Mouse (Mus musculus) heart, postnatal 0 days (tissue): ENCODE data around the gene Fam227a. TPM values are rescaled to one million over a fixed set of nuclear protein-coding genes. Genes with fewer than 3 reads are reported as not detected.
A peak's percentile ranks its signal among the peaks of the same experiment; 100 is the strongest.

Experiments used
- ATAC-seq: fragments of 200-750 bp; cut with Nextera tagmentation; 2 replicates; pipeline ENCODE4 v1.8.0; 2017; ENCODE audit warnings: low read depth, moderate number of reproducible peaks, moderate library complexity; ENCODE audit not compliant: insufficient read depth
- DNase-seq: peaks from one replicate; pipeline ENCODE4 v3.0.0-alpha.2; 2016; ENCODE audit warnings: low spot score
- H3K27ac ChIP-seq: fragments of 300-500 bp; sonication (generic); 2 replicates; pipeline ENCODE4 v1.5.1; 2014; ENCODE audit warnings: low read depth, mild to moderate bottlenecking
- H3K27me3 ChIP-seq: fragments of 300-500 bp; sonication (generic); 2 replicates; pipeline ENCODE4 v1.6.1; 2014; ENCODE audit warnings: low read length, mixed read lengths; ENCODE audit not compliant: control insufficient read depth, insufficient read depth
- H3K36me3 ChIP-seq: fragments of 300-500 bp; sonication (generic); replicated peaks from 2 replicates; pipeline ENCODE4 v1.6.1; 2014; ENCODE audit warnings: low read length, mixed read lengths; ENCODE audit not compliant: control insufficient read depth, insufficient read depth
- H3K4me1 ChIP-seq: fragments of 300-500 bp; sonication (generic); 2 replicates; pipeline ENCODE4 v1.6.1; 2014; ENCODE audit warnings: antibody characterized with exemption; ENCODE audit not compliant: control insufficient read depth, insufficient read depth
- H3K4me2 ChIP-seq: fragments of 300-500 bp; sonication (generic); 2 replicates; pipeline ENCODE4 v1.6.1; 2014; ENCODE audit warnings: low read depth, mild to moderate bottlenecking, low read length, moderate library complexity
- H3K4me3 ChIP-seq: fragments of 300-500 bp; sonication (generic); 2 replicates; pipeline ENCODE4 v1.5.1; 2014; ENCODE audit warnings: low read depth, low read length
- H3K9ac ChIP-seq: fragments of 300-500 bp; sonication (generic); replicated peaks from 2 replicates; pipeline ENCODE4 v1.6.1; 2014; ENCODE audit warnings: low read depth, low read length, mixed read lengths
- H3K9me3 ChIP-seq: fragments of 300-500 bp; sonication (generic); replicated peaks from 2 replicates; pipeline ENCODE4 v1.6.1; 2016; ENCODE audit warnings: low read length; ENCODE audit not compliant: control insufficient read depth
- CTCF ChIP-seq: IDR thresholded peaks from 2 replicates; pipeline ENCODE4 v1.5.1; 2016; ENCODE audit warnings: antibody characterized with exemption, control low read depth, low read depth
- EP300 ChIP-seq: IDR thresholded peaks from 2 replicates; pipeline ENCODE4 v1.6.1; 2016; ENCODE audit warnings: antibody characterized with exemption, low read depth
- WGBS: fragments of 180-500 bp; shearing (Covaris S2); extraction: QIAGEN DNeasy Blood & Tissue Kit; methylation state at CpG from one replicate; pipeline ENCODE4 v1.1.7; 2014; 5-methylcytosine and 5-hydroxymethylcytosine counted together
- polyA plus RNA-seq: library from polyadenylated mRNA; unstranded; fragments of >200 nt; fragmentation: Nextera tagmentation; extraction: Ambion mirVana; gene quantifications from 2 replicates; pipeline ENCODE4 v1.2.1, GENCODE M21; 2015
- total RNA-seq: library from RNA; depleted of rRNA; stranded (reverse); fragments of >200 nt; gene quantifications from 2 replicates; pipeline ENCODE4 v1.2.3, GENCODE M21; 2014; ENCODE audit warnings: low replicate concordance

Fam227a gene
- total and polyA plus RNA-seq, 2 experiments from 2014 or later = 0.31 to 1.7 TPM

- TF ChIP-seq EP300 = no peak; the same call in 1 of the 2 replicates
- TF ChIP-seq CTCF = no peak
- Histone ChIP-seq H3K4me1 (peaks cover 32% of the 10 kb centered on the region), H3K9me3 (no peaks in the 10 kb centered on the region), H3K9ac (peak within 1 kb of the TSS; percentile 89), H3K36me3 (peaks cover 11% of the 10 kb centered on the region), H3K27ac (peak within 1 kb of the TSS; percentile 89), H3K4me3 (peak within 1 kb of the TSS; percentile 85), H3K27me3 (no peaks in the 10 kb centered on the region), H3K4me2 (peak within 1 kb of the TSS; percentile 99)
- ATAC-seq = peak; percentile 90
- DNase-seq = peak; percentile 100
- WGBS = under 1% methylated on average over 43 of the region's 45 CpGs
Measured at GRCm38 (mm10) chr15:79690426-79691022, 31.8 kb upstream of the Fam227a start, which contains the start of gene Gtpbp1. Gtpbp1 (plus strand) TSS chr15:79690845.

- no peaks in the 10 kb centered on the region for H3K9me3 ChIP-seq
- no peak overlapping the region for H3K9ac ChIP-seq
- H3K4me3 ChIP-seq = peak overlapping the region; percentile 85
- no peaks in the 10 kb centered on the region for H3K27me3 ChIP-seq
- 13% methylated on average over 24 of the region's 24 CpGs for WGBS
- H3K4me2 ChIP-seq = peak overlapping the region; percentile 64
- no peak for ATAC-seq
- H3K4me1 ChIP-seq = peaks cover 38% of the 10 kb centered on the region
- TF ChIP-seq EP300 = no peak; the same call in 1 of the 2 replicates
- no peak for TF ChIP-seq CTCF
- H3K27ac ChIP-seq = peak overlapping the region; percentile 80
- no peak for DNase-seq
- H3K36me3 ChIP-seq = peaks cover 4% of the 10 kb centered on the region
Measured at GRCm38 (mm10) chr15:79689662-79690425, 31.1 kb upstream of the Fam227a start.

- Histone ChIP-seq H3K9ac (peak overlapping the region; percentile 94), H3K4me3 (peak overlapping the region; percentile 88), H3K4me1 (peaks cover 53% of the 10 kb centered on the region), H3K27ac (peak overlapping the region; percentile 98), H3K36me3 (no peaks in the 10 kb centered on the region), H3K9me3 (no peaks in the 10 kb centered on the region), H3K4me2 (peak overlapping the region; percentile 84), H3K27me3 (no peaks in the 10 kb centered on the region)
- ATAC-seq = no peak
- TF ChIP-seq CTCF (no peak), EP300 (0 out of 2 replicates have a peak, but pooled peaks have one; percentile 31)
- 5% methylated on average over 8 of the region's 8 CpGs for WGBS
- DNase-seq = no peak
Measured at GRCm38 (mm10) chr15:79688268-79688956, 29.7 kb upstream of the Fam227a start.

GRCm38 (mm10) chr15:79687646-79688267 lies 29.0 kb upstream of the Fam227a start, which contains the start of gene Josd1:
Josd1 (minus strand) TSS chr15:79687919.
- Histone ChIP-seq H3K4me3 (peak within 1 kb of the TSS; percentile 88), H3K9ac (peak within 1 kb of the TSS; percentile 94), H3K4me2 (peak within 1 kb of the TSS; percentile 84), H3K9me3 (no peaks in the 10 kb centered on the region), H3K27ac (peak within 1 kb of the TSS; percentile 98), H3K27me3 (no peaks in the 10 kb centered on the region), H3K36me3 (no peaks in the 10 kb centered on the region), H3K4me1 (peaks cover 59% of the 10 kb centered on the region)
- TF ChIP-seq EP300 = no peak
- no peak for TF ChIP-seq CTCF
- DNase-seq (peak; percentile 95), ATAC-seq (peak; percentile 76)
- under 1% methylated on average over 71 of the region's 72 CpGs for WGBS

- no peak for DNase-seq
- under 1% methylated on average over 29 of the region's 33 CpGs for WGBS
- ATAC-seq = peak; percentile 0; the same call in 1 of the 2 replicates
Measured at GRCm38 (mm10) chr15:79687175-79687574, 28.4 kb upstream of the Fam227a start.

More at GRCm38 (mm10) chr15:79687175-79687574, 28.4 kb upstream of the Fam227a start:
- Histone ChIP-seq H3K4me2 (peak overlapping the region; percentile 84), H3K27me3 (no peaks in the 10 kb centered on the region), H3K27ac (peak overlapping the region; percentile 98), H3K9ac (peak overlapping the region; percentile 94), H3K9me3 (no peaks in the 10 kb centered on the region), H3K4me3 (peak overlapping the region; percentile 88), H3K36me3 (no peaks in the 10 kb centered on the region), H3K4me1 (peaks cover 60% of the 10 kb centered on the region)
- TF ChIP-seq EP300 (no peak), CTCF (no peak)
